Mouse (Mus musculus) inflammation-experienced regulatory T-cells, adult 6 months (primary cell): ENCODE results near the gene 1700020N01Rik. TPM values are rescaled to one million over a fixed set of nuclear protein-coding genes. Genes with fewer than 3 reads are reported as not detected.

Source experiments
- ATAC-seq: one replicate; pipeline ENCODE4 v1.8.0; 2017
- polyA plus RNA-seq, 3 experiments: library from polyadenylated mRNA; unstranded; fragments of 100-300 nt; shearing (Covaris generic); gene quantifications; one replicate each; pipeline ENCODE4 v1.2.1; 2017

The 1700020N01Rik gene
- polyA plus RNA-seq, 3 experiments from 2014 or later, result not detected

DNA sequence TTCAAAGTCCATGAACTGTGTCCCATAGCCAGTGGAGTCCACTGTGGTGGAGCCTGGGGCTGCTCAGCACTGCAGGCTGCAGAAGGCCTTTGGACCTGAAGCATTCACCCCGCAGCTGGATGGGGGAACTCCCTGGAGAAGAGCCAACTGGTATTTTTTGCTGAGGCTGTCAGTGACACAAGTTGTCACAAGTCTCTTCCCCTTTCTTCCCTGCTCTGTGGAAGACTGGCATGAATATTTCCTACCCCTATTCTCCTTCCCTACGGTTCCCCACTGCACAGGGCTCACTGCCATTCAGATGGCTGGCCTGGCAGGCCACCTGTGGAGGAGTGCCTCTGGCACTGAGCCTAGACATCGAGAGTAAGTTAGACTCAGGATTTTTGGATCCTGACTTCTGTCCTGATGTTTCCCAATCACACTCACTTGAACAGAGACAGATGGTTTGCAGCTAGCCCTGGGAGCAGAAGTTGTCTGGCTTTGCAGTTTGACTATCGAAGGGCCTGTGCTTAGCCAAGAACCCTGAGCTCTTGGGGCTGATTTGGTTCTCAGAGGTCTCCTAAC, 12.1 kb downstream of the 1700020N01Rik start:
- no peak for ATAC-seq

DNA sequence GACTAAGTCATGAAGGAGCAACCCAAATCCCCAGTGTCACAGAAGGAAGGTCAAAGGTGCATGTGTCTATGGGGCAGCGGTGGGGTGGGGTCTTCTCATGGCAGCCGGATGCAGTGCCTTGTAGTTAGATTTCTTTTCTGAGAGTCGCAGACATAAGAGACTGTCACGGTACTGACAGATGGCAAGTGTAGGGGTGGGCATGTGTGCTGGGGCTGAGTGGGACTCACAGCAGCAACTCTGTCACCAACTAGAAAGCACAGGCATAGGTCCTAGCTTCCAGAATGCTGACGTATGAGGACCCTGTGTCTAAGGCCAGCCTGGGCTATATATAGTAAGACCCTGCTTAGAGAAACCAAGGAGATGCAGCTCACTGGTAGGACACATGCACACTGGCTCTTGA, 12.7 kb downstream of the 1700020N01Rik start:
- ATAC-seq, result no peak

DNA sequence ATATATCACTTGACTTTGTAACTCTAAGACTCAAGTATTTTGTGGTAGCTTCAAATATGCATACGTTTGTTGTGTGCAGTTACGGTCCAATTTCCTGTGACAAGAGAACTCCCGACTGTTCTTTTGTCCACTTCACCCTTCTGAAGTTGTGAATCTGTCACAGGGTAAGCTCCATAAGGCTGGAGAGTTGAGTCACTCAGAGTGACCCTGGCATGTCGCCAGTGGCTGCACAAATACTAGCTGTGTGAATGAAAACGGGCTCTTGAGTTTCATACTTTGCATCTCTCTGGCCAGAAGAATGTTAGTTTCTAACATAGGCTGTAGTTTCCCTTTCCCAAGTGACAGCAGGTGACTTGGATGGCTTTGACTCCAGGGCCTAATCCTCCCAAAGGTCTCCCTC, 14.0 kb downstream of the 1700020N01Rik start:
- ATAC-seq, result no peak

DNA sequence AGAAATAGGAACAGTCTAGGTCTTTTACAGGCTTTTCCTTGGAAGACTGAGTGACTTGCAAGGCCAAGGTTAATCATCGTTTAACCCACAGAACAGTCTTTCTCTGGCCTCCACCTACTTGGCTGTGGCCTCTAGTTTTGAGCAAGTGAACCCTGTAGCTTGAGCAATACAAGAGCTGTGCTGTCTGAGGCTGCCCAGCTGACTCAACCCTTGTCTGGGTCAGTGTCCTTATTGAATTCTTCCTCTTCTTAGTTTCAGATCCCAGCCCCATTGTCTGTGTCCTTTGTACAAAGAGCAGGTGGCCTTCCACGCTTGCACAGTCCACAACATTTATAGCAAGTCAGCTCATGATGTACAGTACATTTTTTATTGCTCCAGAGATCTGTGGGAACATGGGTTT, 16.6 kb downstream of the 1700020N01Rik start:
- ATAC-seq, result no peak

DNA sequence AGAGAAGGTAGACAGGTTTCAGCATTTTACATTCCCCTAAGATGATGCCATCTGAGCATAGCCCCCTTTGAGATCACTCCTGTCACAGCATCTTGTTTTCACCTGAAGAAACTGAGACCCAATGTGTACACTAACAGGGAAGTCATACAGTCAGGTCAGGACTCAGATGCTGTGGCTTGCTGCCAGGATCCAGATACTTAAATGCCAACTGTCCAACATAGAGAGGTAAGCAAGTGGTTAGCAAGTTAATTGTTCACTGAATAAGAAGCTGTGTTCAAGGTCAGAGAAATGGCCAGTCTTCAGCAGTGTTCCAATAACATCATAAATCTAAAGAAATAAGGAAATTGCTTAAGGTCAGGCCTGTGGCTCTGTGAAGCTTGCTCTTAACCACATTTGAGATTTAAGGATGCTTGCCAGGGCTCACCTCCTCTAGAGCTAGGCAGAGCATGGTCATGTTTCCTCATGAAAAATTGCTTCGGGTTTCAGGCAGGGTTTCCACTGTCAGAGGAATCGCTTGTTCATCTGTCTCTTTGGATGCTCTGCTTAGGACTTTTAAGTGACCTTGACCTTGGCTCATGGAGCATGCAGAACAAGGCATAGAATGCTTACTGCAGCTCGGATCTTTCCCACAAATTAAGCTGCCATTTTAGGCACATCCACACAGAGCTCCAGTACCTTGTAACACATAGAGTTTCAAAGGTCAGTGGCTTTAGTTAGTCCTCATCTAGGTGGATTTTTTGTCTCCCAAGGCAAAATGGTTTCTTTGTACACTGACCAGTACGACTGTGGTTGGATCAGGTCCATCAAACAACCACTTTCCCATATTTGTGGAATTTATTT, 20.3 kb downstream of the 1700020N01Rik start:
- no peak for ATAC-seq

DNA sequence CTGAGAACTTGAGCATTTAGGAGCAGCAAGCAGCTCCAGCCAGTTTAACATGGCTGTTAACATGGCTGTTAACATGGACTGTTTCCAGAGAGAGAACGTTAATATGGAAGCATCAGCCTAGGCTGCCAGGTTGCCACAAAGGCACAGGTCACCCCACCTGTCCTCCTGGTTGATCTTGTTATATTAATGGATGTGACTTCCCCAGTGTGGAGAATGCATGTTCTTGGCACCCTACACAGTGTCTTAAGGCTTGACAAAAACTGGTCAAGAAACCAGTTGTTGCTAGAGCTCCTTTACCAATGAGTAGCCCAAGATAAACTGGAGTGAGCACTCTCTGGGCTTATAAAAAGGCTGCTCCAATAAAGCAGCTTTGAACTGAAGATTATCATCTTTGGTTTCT, 21.6 kb downstream of the 1700020N01Rik start:
- no peak for ATAC-seq

DNA sequence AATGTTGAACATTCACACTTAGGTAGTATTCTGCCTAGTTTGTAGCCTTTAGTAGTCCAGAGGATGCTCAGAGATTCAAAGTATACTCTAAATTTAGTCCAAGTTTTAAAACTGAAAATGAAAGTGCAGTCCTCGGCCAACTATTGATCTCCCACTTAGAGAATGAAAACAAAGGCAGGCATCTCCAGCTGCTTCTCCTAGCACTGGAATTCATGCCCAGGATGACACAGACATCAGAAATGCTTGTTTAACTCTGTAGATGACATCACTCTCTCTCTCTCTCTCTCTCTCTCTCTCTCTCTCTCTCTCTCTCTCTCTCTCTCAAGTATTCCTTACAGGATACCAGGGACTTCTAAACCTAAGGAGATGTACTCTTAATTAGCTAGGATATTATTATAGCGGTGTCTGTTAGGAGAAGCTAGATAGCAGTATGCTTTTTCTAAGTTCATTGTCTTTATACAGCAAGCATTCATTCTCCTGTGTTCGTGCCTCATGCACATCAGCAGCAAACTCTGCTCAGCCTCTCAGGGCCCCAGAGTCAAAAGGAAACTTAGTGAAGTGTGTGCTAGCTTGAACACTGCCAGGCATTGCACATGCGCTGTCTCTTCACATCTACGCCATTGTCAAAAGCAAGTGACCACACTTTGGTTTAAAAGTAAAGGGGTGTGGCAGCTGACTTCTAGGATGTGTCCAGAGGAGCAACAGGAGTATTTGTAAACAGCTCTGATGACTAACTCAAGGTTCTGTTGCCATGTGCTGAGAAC, 26.0 kb downstream of the 1700020N01Rik start:
- ATAC-seq, result peak; percentile 73

DNA sequence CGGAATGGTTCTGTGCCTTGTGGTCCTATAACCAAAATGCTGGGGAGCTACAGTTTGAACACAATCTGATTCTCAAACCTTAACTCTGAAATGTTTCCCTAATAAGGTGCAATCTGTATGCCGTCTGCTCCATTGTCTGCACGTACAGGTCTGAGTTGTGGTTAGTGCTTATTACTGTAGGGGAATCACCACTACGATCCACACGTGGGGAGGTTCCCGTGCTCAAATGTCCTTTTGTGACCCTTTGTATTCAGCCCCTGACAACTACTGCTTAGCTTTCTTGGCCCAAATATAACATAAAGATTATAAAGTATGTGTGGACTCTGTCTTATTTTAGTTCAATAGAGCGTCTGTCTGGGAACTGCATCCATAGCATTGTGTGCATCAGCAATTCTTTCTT, 29.1 kb downstream of the 1700020N01Rik start:
- ATAC-seq, result no peak

DNA sequence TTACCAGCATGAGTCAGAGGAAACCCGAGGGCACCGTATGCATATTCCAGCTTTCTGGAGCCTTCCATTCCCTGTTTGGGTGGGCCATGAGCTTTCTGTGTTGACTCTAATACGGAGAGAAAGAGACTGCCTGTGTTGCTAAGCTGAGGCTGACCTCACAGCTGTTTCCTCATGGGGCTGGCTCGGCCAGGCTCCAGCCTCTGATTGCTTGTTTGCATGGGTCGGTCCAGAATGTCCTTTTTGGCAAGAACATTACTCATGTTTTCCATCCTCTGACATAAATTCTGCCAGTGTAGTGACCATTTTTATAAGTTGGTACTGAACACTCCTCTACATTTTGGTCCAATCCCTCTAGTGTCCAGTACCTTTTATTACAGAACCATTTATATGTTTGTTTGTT, 35.6 kb downstream of the 1700020N01Rik start:
- ATAC-seq, result no peak

DNA sequence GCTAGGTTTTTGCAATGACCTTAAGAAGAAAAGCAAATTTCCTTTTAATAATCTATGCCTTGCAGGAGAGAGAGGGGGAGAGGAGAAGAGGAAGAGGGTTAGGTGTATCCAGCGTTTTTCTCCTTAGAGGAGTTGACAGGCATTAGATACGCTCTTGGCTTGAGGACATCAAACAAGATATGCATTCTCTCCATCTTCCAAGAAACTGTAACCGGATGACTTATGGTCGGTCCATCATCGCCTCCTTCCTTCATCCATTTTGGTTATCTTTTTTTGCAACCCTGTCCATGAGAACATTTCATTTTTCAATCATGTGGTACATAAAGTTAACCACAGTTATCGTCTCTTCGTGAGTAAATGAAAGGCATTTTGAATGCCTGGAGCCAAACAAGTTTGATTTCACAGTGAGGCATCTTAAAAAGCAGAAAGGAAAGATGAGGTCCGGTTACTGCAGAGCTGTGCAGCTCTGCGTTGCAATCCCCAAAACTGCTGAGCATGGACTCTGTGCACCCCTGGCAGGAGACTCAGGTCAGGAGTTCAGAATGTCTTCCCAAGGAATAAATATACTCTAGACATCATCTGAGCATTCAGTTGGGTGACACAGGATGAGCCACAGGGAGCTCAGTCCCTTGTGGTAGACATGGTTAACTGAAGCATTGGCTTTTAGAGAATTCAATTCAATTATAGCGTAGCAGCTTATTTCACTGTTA, 36.2 kb downstream of the 1700020N01Rik start:
- ATAC-seq, result no peak

DNA sequence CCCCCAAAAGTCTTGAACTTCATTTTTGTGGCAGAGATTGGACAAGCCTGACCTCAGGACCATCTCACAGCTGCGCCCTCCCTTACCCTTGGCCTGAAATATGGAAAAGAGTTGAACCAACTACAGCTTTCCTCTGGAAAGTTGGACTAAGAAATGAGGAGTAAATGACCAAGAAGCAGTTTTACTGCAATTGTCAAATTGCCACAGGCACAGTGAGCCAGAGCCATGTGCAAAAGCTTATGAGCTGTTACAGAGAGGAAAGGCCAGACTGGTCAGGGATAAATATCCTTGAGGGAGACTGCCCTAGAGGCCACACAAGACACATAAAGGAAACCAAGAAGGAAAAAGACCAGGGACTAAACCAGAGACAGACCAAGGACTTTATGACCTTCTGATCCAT, 38.5 kb downstream of the 1700020N01Rik start:
- no peak for ATAC-seq

DNA sequence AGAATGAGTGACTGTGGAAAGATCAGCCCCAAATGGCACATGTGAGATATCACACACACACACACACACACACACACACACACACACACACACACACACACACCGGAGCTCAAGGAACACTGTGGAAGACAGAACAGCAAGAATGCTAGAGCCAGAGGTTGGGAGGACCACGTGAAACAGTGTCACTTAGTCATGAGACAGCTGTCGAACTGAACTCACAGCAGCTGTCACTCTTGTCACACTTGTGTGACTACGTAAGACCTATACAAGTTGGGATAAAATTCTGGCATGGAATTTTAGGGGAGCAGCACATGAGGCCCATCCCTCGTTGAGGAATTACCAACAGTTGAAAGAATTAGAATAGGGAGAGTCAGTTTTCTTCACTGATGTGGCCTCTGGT, 39.7 kb downstream of the 1700020N01Rik start:
- ATAC-seq, result no peak

DNA sequence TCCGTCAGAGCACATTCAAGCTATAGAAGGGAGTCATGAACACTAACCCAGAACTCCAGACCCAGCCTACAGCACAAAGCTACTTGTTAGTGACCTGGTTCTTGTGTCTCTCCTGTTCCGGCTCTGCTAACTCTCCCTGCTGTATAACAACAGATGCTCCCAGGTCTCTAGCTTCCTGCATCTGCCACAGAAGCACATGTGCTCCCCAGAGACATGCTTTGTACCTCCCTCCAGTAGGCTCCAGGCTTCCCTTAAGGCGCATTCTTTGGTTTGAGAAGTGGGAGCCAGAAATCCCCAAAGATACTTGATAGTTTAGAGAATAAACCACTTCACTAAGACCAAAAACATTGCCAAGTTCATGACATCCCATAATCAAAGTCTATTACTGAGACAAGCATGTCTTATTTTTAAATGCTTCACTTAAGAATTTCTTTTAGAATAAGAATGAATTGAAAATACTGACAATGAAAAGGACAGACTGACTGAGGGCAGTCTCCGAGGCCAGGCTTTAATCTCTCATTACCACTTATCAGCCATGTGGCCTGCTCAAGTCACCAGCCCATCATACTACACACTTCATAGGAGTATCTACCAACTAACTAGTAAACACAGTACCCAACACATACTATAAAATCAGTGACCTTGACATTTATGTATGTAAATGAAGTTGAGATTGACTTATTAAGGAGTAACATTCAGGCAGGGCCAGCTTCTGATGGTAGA, 43.2 kb downstream of the 1700020N01Rik start:
- no peak for ATAC-seq

DNA sequence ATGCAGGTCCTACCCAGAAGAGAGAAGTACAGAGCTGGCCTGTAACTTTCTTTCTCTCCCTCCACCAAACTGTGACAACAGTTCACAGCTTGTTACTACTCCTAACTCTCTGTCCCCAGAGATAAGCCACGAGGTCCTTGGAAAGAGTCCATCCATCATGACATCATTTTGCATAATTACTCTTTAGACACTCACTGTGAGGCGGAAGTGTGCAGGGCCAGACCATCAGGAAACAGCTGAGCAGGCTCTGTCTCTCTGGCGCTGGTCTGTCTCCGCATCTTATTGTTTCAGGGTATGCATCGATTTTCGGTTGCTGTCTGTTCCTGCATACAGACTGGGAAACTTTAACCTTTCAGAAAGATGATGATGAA, 43.8 kb downstream of the 1700020N01Rik start:
- no peak for ATAC-seq

DNA sequence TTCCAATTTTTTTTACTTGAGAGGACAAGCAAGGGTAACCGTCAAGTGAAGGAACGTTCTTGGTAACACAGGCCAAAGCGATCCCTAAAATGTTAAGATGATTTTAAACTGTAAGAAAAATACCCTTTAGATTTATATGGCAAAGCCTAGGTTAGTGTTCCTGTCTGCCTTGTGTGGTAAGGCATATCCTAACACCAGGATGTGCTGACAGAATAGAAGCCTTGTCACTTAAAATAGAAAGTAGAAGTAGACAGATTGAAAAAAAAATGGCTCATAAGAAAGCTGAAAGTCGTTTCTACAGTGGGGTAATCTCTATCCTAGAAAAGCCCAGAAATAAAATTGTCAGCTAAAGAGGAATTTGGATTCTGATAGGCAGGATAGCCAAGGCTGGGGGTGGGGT, 58.4 kb downstream of the 1700020N01Rik start:
- ATAC-seq, result no peak

DNA sequence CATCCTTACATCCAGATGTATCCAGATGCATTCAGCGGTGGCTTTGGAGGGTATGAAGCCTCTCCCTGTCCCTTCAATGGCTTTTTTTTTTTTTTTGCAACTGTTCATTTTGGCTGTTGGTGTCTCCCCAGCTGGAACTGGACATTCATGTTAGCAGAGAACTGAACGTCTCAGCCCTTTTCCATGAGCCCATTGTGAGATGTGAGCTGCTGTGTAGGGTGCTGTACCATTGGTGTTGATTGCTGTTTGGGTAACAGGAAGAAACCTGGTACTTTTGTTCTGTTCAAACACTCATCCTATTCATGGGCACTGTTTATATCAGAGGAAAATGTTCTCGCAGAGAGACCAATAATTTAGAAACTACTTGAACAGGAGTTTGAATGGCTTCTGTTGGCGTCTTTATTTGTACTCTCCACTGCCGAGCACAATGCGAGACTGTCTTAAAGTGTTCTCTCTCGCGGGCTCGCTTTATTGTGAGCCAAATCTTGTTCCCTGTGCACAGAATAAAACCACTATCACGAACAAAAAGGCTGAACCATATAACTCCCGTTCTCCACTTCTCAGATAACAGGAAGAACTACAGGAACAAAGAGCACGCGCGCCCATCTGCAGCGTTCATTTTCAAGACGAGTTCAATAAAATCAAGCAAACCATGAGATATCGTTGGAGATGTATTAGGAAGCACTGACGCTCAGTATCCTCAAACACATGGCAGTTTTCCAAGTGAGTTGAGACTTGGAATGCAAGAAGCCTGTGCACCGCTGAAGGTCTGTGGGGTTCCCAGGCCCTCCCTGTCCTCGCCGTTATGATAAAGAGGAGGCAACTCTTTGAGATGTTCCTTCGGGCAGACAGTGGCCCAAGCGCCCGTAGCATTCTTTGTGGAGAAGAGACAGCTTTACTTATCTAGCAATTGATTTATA, 59.7 kb downstream of the 1700020N01Rik start:
- no peak for ATAC-seq

DNA sequence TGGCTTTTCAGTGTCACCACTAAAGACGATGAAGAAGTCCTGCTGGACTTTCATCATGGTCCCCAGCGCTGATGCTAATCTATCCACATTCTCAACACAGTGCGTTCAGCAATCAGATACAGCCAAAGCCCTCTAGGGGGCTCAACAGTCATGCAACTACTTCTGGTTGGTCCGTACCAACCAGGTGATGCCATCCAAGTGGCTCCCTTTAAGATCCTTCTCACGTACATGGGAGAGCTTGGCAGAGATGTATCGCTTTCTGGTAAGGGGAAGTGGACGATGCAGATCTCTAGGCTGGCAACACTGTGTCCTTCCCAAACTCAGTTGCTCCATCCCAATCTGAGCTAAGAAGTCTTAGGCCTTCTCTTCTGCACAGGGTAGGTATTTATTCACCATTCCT, 60.5 kb downstream of the 1700020N01Rik start:
- no peak for ATAC-seq

DNA sequence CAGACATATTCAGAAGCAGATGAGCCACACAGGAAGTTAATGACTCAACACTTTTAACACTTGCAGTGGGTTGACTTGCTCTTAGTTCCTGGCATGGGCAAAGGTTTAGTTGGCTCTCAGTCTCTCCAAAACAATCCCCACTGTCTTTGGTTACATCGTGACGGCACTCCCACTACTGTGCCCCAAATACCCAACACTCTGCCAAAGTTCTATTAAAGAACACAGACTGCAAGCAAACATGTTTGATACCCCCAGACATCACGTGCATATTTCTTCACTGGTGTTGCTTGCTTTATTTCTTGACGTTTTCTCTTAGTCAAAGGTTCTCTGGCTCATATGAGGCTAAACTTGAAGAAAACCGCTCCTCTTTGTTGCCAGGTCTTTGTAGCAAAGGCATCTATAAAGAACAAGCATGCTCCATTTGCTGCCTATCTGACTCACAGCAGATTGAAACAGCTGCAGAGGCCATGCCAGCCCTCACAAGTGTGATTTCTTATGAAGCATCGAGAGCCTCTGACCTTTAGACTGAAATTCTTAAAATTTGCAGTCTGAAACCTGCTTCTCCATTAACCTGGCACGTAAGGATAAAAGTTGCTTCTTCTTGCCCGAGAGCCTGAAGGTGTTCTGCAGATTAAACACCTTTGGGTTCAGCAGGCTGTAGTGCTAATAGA, 66.8 kb downstream of the 1700020N01Rik start:
- ATAC-seq, result no peak

DNA sequence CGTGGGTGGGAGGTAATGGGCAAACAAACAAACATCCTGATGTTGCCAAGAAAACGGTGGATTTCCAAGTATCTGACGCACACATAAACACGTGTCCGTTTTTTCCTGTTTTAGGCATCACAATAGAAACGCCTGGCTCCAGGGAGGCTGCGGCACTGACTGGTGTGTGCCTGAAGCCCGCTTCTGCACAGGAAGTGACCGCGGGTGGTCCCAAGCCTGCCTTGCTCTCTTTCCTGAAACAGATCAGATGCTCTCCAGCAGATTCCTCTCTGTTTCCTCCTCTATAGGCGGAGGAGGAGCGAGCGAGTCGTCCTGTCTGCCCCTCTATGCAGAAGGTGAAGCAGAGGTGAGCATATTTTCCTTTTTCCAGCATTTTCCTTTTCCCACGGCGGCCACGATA, 76.0 kb downstream of the 1700020N01Rik start:
- no peak for ATAC-seq

DNA sequence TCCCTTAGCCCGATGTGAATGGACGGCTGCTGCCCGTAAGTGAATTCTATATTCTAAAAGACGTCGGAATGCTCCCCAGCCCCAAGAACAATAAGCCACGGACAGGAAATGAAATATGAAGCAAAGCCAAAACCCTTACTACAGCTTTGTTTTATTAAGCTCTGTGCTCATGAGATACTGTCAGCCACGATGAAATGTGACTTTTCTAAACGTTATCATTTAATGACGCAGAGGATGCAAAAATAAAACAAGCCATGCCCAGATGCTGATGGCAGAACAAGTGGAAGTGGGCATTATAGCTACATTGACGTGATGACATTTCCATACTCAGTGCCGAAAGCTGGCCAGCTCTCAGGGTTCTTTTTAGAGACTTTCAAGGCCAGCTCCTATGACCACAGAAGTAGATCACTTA, 76.8 kb downstream of the 1700020N01Rik start:
- no peak for ATAC-seq

DNA sequence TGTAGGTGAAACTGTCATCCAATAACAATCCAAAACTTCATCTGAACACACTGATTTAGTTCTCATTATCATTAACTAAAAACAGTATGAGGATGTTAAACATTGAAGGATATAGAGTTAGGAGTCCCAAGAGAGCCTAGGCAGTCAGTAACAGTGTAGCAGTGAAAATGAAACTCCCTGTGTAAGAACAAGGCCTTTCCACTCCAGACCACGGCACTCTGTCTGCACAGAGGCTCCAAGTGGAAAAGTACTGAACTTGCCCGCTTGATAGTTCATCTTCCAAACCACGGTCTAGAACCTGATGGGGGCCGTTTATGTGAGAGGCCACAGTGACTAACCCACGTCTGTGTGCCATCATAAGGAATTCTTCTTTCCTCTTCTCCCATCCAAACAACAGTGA, 77.2 kb downstream of the 1700020N01Rik start:
- no peak for ATAC-seq
